Mouse (Mus musculus) liver, embryonic 14.5 days (tissue): ENCODE results near the gene Adgrl2.

Experiments used
- CTCF ChIP-seq: IDR thresholded peaks from 2 replicates; pipeline ENCODE4 v1.5.1; 2016; ENCODE audit warnings: antibody characterized with exemption, low read depth, control low read depth
- EP300 ChIP-seq: IDR thresholded peaks from 2 replicates; pipeline ENCODE4 v1.6.1; 2016; ENCODE audit warnings: antibody characterized with exemption, low read depth

GRCm38 (mm10) chr3:148817491-148817890, 172.9 kb downstream of the Adgrl2 start:
- TF ChIP-seq EP300 = no peak
- TF ChIP-seq CTCF = no peak
